Mouse (Mus musculus) lung, adult 10 weeks (tissue): ENCODE results near the gene Iffo1. TPM values are rescaled to one million over a fixed set of nuclear protein-coding genes. Genes with fewer than 3 reads are reported as not detected.

Experiments used
- polyA plus RNA-seq: library from polyadenylated mRNA; stranded (reverse); fragments of 350-450 nt; fragmentation: Illumina TruSeq; extraction: RNeasy Lipid Tissue Mini Kit (QIAGEN cat#74804); gene quantifications from one replicate; pipeline ENCODE4 v1.2.3, GENCODE M21; 2014; ENCODE audit warnings: low read depth, low replicate concordance; ENCODE audit not compliant: insufficient read depth

The Iffo1 gene
- polyA plus RNA-seq, result 8.6 TPM

GRCm38 (mm10) chr6:125145001-125145400, at the start of gene Iffo1:
Gene Iffo1 (plus strand): TSS chr6:125145241.

DNA sequence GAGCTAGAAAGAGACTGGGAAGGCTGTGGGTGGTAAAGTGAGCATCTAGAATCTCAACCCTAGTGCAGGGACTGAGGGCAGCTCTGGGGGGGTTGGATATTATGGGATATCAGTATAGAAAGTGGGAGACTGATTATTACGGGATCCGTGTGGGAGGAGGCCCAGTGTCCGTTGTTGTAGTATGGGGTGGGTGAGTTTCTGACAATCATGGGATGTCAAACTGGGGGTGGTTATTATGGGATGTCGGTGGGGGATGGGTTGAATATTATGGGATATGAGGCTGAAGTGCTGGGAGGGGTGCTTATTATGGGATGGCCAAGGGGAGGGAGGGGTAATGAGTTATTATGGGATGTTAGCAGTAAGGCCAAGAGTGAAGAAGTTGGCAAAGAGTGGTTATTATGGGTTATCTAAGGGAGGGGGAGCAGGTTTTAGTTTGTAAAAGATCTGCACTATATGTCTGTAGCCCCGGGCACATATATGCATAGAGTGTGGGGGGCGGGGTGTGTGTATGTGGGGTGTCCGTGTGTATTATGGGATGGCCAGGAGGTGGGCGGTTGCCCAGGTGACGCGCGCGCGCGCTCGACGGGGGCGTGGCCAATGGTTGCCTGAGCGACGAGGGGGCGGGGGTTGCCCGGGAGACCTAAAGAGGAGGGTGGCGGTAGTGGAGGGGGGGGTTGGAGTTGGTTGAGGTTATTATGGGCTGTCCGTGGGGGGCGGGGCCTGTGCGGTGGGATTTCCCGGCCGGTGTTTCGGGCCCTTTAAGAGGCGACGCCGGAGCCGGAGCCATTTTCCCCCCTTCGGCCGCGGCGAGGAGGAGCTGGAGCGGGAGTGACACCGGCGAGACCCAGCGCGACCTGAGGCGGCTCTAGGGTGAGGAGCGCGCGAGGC, 49.4 kb upstream of the Iffo1 start, which contains the start of gene Chd4:
Chd4 (plus strand) TSS at position 591 of the 888 bp plus-strand sequence.

DNA sequence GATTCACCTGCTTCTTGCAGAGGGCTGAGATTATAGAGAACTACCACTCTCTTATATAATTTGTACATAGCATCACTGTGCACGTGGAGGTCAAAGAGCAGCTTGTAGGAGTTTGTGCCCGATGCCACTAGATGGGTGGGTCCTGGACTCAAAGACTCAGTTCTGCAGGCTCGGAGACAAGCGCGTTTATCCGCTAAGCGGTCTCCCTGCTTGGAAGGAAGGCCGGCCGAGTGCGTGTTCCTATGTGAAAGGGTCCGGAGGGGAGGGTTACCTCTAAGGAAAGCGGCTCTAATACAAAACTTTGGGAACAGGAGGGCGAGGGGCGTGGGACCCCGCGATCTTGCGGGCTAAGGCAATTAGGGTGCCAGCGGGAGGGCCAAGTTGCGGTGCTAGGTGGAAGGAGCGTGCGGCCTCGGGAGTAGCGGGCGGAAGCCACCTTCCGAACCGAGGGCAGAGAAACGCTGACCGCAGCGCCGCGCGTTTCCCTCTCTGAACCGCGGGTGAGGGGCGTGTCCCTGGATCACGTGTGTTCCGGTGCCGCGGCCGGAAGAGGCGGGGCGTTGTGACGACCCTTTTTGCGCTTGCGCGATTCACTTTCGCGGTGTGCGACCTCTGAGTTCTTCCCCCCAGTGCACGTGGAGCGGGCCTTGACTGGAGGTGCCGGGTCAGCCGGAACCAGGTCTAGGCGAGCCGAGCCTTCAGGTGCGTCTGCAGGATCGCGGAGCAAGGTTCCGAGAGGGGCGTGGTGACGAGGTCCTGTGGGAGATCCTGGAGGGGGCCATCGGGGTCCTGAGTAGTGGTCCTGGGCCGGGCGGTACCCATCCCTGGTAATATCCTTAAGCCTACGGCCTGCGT, 13.5 kb upstream of the Iffo1 start, which contains the start of gene Nop2:
Nop2 (plus strand) TSS at position 608 of the 855 bp plus-strand sequence.

GRCm38 (mm10) chr6:125166051-125166751, 21.2 kb downstream of the Iffo1 start, which contains the start of gene Gapdh:
Gene Gapdh (minus strand): TSS chr6:125166467.

GRCm38 (mm10) chr6:125191332-125192015, 46.4 kb downstream of the Iffo1 start, which contains the start of the genes Ncapd2 and Mrpl51:
Gene Ncapd2 (minus strand): TSS chr6:125191701.
Gene Mrpl51 (plus strand): TSS chr6:125191801.

Other genes starting within 250 kb of the Iffo1 start
- gene Lag3, start 233.5 kb upstream of the Iffo1 start, polyA plus RNA-seq, result 1.4 TPM
- 863 TPM for gene Ptms, start 225.1 kb upstream of the Iffo1 start, polyA plus RNA-seq
- 166 TPM for gene Mlf2, start 213.9 kb upstream of the Iffo1 start, polyA plus RNA-seq
- gene Cops7a, start 179.7 kb upstream of the Iffo1 start, polyA plus RNA-seq, result 66.9 TPM
- 0.85 TPM for gene Pianp, start 148.5 kb upstream of the Iffo1 start, polyA plus RNA-seq
- 14.9 TPM for gene Zfp384, start 136.1 kb upstream of the Iffo1 start, polyA plus RNA-seq
- 48.9 TPM for gene Ing4, start 105.5 kb upstream of the Iffo1 start, polyA plus RNA-seq
- gene Acrbp, start 95.6 kb upstream of the Iffo1 start, polyA plus RNA-seq, result 5.7 TPM
- 0.61 TPM for gene Lpar5, start 77.3 kb upstream of the Iffo1 start, polyA plus RNA-seq
- gene Chd4, start 49.3 kb upstream of the Iffo1 start, polyA plus RNA-seq, result 28.2 TPM
- 11.0 TPM for gene Nop2, start 13.3 kb upstream of the Iffo1 start, polyA plus RNA-seq
- 405 TPM for gene Gapdh, start 21.2 kb downstream of the Iffo1 start, polyA plus RNA-seq
- gene Ncapd2, start 46.5 kb downstream of the Iffo1 start, polyA plus RNA-seq, result 5.2 TPM
- gene Mrpl51, start 46.6 kb downstream of the Iffo1 start, polyA plus RNA-seq, result 67.2 TPM
- 3.8 TPM for gene Vamp1, start 70.3 kb downstream of the Iffo1 start, polyA plus RNA-seq
- 20.4 TPM for gene Tapbpl, start 86.6 kb downstream of the Iffo1 start, polyA plus RNA-seq
- 4.9 TPM for gene Cd27, start 91.8 kb downstream of the Iffo1 start, polyA plus RNA-seq
- gene Tuba3a, start 140.8 kb downstream of the Iffo1 start, polyA plus RNA-seq, result not detected
- gene Ltbr, start 168.6 kb downstream of the Iffo1 start, polyA plus RNA-seq, result 66.9 TPM
- gene Scnn1a, start 175.4 kb downstream of the Iffo1 start, polyA plus RNA-seq, result 82.4 TPM
- 94.3 TPM for gene Tnfrsf1a, start 204.1 kb downstream of the Iffo1 start, polyA plus RNA-seq
- 0.72 TPM for gene Plekhg6, start 235.6 kb downstream of the Iffo1 start, polyA plus RNA-seq